ENCODE assay signal across 17 mouse cellular contexts in the genomic region with DNA sequence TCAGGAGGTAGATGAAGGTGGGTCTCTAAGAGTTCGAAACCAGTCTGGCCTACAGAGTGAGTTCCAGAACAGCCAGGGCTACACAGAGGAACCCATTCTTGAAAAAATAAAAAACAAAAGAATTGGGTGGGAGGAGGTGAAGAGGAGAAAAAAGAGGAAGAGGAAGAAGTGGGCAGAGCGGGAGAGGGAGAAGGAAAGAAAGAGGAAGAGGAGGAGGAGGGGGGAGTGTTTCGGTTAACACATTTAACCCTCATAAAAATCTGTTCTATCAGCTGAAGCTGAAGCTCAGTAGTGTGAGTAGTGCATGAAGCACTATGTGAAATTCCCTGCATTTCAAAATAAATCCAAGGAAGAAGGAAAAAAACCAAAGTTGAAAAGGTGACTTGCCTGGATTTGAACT.
"Had no signal": no experiment of that assay in that cellular context is flagged by ENCODE, and none has a peak within 500 bp of the region (broad histone marks: within the 10 kb centered on the region; RNA-seq: fewer than 3 reads in every experiment).

No protein-coding gene starts in this region.

- H3K4me1 ChIP-seq: midbrain, embryonic 13.5 days; midbrain, embryonic 15.5 days; neural tube, embryonic 12.5 days had no signal

- H3K36me3 ChIP-seq: lung, embryonic 15.5 days; midbrain, embryonic 13.5 days; midbrain, embryonic 15.5 days; neural tube, embryonic 12.5 days had no signal

- H3K9ac ChIP-seq: liver, postnatal 0 days; lung, embryonic 15.5 days; midbrain, embryonic 13.5 days; midbrain, embryonic 15.5 days; neural tube, embryonic 12.5 days had no signal

- ATAC-seq: liver, postnatal 0 days; lung, postnatal 0 days; midbrain, embryonic 13.5 days; midbrain, embryonic 15.5 days had no signal

- DNase-seq: liver, postnatal 0 days; lung, adult 2 months; lung, postnatal 14 days; lung, postnatal 36 days; right cerebral cortex, postnatal 14 days; right cerebral cortex, postnatal 4 days; spleen, adult 18-20 months; thymus, adult 18-20 months; thymus, postnatal 14 days; thymus, postnatal 36 days had no signal

- H3K27me3 ChIP-seq: lung, embryonic 15.5 days; megakaryocyte, embryonic 14.5 days; midbrain, embryonic 13.5 days; midbrain, embryonic 15.5 days; neural tube, embryonic 12.5 days had no signal

- H3K4me3 ChIP-seq: lung, embryonic 15.5 days; megakaryocyte, embryonic 14.5 days; midbrain, embryonic 13.5 days; midbrain, embryonic 15.5 days; neural tube, embryonic 12.5 days had no signal

- H3K9me3 ChIP-seq: lung, embryonic 15.5 days; megakaryocyte, embryonic 14.5 days; midbrain, embryonic 13.5 days; midbrain, embryonic 15.5 days; neural tube, embryonic 12.5 days had no signal

- H3K27ac ChIP-seq: lung, embryonic 15.5 days; macrophage; midbrain, embryonic 13.5 days; midbrain, embryonic 15.5 days; neural tube, embryonic 12.5 days had no signal
